17 mouse cellular contexts compared by ENCODE assay signal in genomic region chr10:96527864-96528263, GRCm38 (mm10).
"Had no signal": no experiment of that assay in that cellular context is flagged by ENCODE, and none has a peak within 500 bp of the region (broad histone marks: within the 10 kb centered on the region; RNA-seq: fewer than 3 reads in every experiment).

No protein-coding gene starts in this region.

- H3K9ac ChIP-seq: liver, embryonic 15.5 days; liver, postnatal 0 days; lung, embryonic 15.5 days; midbrain, embryonic 13.5 days; midbrain, embryonic 15.5 days; neural tube, embryonic 12.5 days; stomach, embryonic 15.5 days had no signal

- H3K9me3 ChIP-seq: liver, embryonic 15.5 days; lung, embryonic 15.5 days; midbrain, embryonic 13.5 days; midbrain, embryonic 15.5 days; neural tube, embryonic 12.5 days; stomach, embryonic 15.5 days had no signal

- H3K4me2 ChIP-seq: liver, embryonic 15.5 days; lung, embryonic 15.5 days; midbrain, embryonic 11.5 days; midbrain, embryonic 13.5 days; midbrain, embryonic 15.5 days; neural tube, embryonic 12.5 days; stomach, embryonic 15.5 days had no signal

- H3K4me1 ChIP-seq: liver, embryonic 15.5 days; lung, embryonic 15.5 days; stomach, embryonic 15.5 days had no signal

- DNase-seq: liver, postnatal 0 days; lung, adult 2 months; lung, postnatal 14 days; lung, postnatal 36 days; right cerebral cortex, postnatal 14 days; thymus, adult 2 months; thymus, postnatal 36 days had no signal

- H3K27ac ChIP-seq: liver, embryonic 15.5 days; lung, embryonic 15.5 days; macrophage; midbrain, embryonic 13.5 days; midbrain, embryonic 15.5 days; neural tube, embryonic 12.5 days; stomach, embryonic 15.5 days; stomach, postnatal 0 days had no signal

- H3K4me3 ChIP-seq: liver, embryonic 15.5 days; lung, embryonic 15.5 days; midbrain, embryonic 13.5 days; midbrain, embryonic 15.5 days; neural tube, embryonic 12.5 days; stomach, embryonic 15.5 days had no signal

- ATAC-seq: liver, postnatal 0 days; lung, postnatal 0 days; midbrain, embryonic 13.5 days; midbrain, embryonic 15.5 days had no signal

- H3K27me3 ChIP-seq: liver, embryonic 15.5 days; lung, embryonic 15.5 days; midbrain, embryonic 13.5 days; midbrain, embryonic 15.5 days; neural tube, embryonic 12.5 days; stomach, embryonic 15.5 days had no signal

- H3K36me3 ChIP-seq: liver, embryonic 15.5 days; lung, embryonic 15.5 days; midbrain, embryonic 13.5 days; midbrain, embryonic 15.5 days; neural tube, embryonic 12.5 days; stomach, embryonic 15.5 days had no signal
